Mouse (Mus musculus): Measurements from ENCODE around the gene Robo1. TPM values are rescaled to one million over a fixed set of nuclear protein-coding genes. Genes with fewer than 3 reads are reported as not detected.

Robo1 gene
- polyA plus RNA-seq, 1 experiment: 11.6 TPM

DNA sequence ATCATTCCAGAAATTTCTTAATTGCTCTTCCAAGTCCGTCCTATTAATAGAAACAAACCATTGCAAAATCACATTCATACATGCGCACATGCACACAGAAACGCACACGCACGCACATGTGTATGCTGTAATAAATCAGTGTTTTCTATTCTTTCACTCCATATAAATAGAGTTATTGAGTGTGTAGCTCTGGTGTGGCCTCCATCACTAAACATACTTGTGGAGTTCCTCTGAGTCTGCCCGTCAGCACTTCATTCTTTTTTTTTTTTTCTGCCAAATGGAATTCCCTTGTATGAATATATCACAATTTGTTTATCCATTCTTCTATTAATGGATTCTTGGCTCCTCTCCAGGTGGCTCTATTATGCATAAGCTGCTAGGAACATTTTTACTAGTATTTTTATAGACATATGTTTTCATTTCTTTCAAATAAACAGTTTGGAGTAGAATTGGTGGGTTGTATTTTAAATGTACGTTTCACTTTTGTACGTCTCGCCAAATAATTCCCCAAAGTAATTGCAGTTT lies 483.1 kb downstream of the Robo1 start:
- TF ChIP-seq CTCF (IDR thresholded peaks at IDR 0.05; ENCODE audit: low read depth, low read length) (no peak), EP300 (IDR thresholded peaks at IDR 0.05; ENCODE audit: insufficient read depth, low read depth, low read length) (no peak), POLR2A (IDR thresholded peaks at IDR 0.05; ENCODE audit: insufficient read depth, low read length) (no peak)
- H3K9ac ChIP-seq (ENCODE audit: low read depth, poor library complexity, severe bottlenecking): no peak overlapping the region
- H3K4me1 ChIP-seq (ENCODE audit: control insufficient read depth, insufficient read depth, low read length): no peaks in the 10 kb centered on the region
- H3K9me3 ChIP-seq (replicated peaks; ENCODE audit: control insufficient read depth, insufficient read depth, low read length, poor library complexity, severe bottlenecking): no peaks in the 10 kb centered on the region
- no peak overlapping the region for H3K27ac ChIP-seq (ENCODE audit: insufficient read depth, low read length)
- H3K36me3 ChIP-seq (ENCODE audit: control insufficient read depth, insufficient read depth, low read length, poor library complexity, severe bottlenecking): no peaks in the 10 kb centered on the region
- no peak overlapping the region for H3K4me3 ChIP-seq (ENCODE audit: low read depth, low read length)
- H3K27me3 ChIP-seq (ENCODE audit: control insufficient read depth, insufficient read depth, low read length, poor library complexity, severe bottlenecking): no peaks in the 10 kb centered on the region

DNA sequence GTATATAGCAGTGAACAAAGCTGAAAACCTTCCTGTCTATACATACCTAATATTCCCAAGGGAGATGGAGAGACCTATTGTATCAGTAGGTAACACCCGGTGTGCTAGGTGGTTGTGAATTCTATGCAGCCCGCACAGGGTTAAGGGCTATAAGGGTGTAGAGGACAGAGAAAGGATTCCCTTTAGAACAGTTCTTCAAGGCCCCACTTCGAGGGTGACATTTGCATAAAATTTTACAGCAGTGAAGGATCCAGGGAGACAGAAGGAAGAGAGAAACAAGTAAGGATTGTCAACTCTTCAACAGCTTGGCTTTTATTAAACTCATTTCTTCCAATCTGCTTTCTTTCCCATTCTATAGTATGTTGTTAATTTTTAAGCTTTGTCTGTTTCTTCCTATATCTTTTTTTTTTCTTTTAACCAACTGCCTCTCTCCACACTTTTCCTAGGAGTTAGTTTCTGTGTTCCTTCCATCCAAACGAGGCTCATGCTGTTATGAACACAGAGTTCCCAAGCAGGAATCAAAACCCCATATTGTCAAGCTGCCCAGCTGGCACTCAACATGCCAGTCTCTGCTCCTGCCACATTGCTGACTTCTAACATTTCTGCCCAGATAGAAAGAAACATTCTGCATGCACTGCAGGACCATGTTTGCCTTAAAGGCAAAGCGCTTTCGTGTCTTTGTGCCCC lies 486.7 kb downstream of the Robo1 start:
- H3K27me3 ChIP-seq (ENCODE audit: control insufficient read depth, insufficient read depth, low read length, poor library complexity, severe bottlenecking): no peaks in the 10 kb centered on the region
- no peak overlapping the region for H3K4me3 ChIP-seq (ENCODE audit: low read depth, low read length)
- no peaks in the 10 kb centered on the region for H3K36me3 ChIP-seq (ENCODE audit: control insufficient read depth, insufficient read depth, low read length, poor library complexity, severe bottlenecking)
- no peak for TF ChIP-seq CTCF (IDR thresholded peaks at IDR 0.05; ENCODE audit: low read depth, low read length)
- TF ChIP-seq POLR2A (IDR thresholded peaks at IDR 0.05; ENCODE audit: insufficient read depth, low read length): no peak
- TF ChIP-seq EP300 (IDR thresholded peaks at IDR 0.05; ENCODE audit: insufficient read depth, low read depth, low read length): no peak
- no peaks in the 10 kb centered on the region for H3K9me3 ChIP-seq (replicated peaks; ENCODE audit: control insufficient read depth, insufficient read depth, low read length, poor library complexity, severe bottlenecking)
- no peaks in the 10 kb centered on the region for H3K4me1 ChIP-seq (ENCODE audit: control insufficient read depth, insufficient read depth, low read length)
- H3K27ac ChIP-seq (ENCODE audit: insufficient read depth, low read length): no peak overlapping the region
- no peak overlapping the region for H3K9ac ChIP-seq (ENCODE audit: low read depth, poor library complexity, severe bottlenecking)

DNA sequence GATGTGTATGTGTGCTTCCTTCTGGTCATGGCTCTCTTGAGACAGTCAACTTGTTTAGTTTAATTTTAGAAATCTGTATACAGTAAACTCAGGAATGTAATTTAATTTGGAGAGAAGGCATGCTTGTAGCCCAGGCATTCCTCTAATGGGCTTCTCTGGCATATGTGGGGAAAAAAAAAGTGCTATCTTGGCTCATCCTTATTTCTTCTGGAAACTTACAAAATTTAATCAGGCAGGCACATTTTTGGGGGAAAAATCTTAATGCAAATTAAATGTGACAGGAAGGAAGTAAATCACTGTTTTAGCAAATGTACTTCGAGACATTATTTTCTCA lies 487.2 kb downstream of the Robo1 start:
- Histone ChIP-seq H3K9ac (ENCODE audit: low read depth, poor library complexity, severe bottlenecking) (no peak overlapping the region), H3K9me3 (replicated peaks; ENCODE audit: control insufficient read depth, insufficient read depth, low read length, poor library complexity, severe bottlenecking) (no peaks in the 10 kb centered on the region), H3K4me3 (ENCODE audit: low read depth, low read length) (no peak overlapping the region), H3K27ac (ENCODE audit: insufficient read depth, low read length) (no peak overlapping the region), H3K4me1 (ENCODE audit: control insufficient read depth, insufficient read depth, low read length) (no peaks in the 10 kb centered on the region), H3K27me3 (ENCODE audit: control insufficient read depth, insufficient read depth, low read length, poor library complexity, severe bottlenecking) (no peaks in the 10 kb centered on the region), H3K36me3 (ENCODE audit: control insufficient read depth, insufficient read depth, low read length, poor library complexity, severe bottlenecking) (no peaks in the 10 kb centered on the region)
- no peak for TF ChIP-seq EP300 (IDR thresholded peaks at IDR 0.05; ENCODE audit: insufficient read depth, low read depth, low read length)
- TF ChIP-seq POLR2A (IDR thresholded peaks at IDR 0.05; ENCODE audit: insufficient read depth, low read length): no peak
- no peak for TF ChIP-seq CTCF (IDR thresholded peaks at IDR 0.05; ENCODE audit: low read depth, low read length)

DNA sequence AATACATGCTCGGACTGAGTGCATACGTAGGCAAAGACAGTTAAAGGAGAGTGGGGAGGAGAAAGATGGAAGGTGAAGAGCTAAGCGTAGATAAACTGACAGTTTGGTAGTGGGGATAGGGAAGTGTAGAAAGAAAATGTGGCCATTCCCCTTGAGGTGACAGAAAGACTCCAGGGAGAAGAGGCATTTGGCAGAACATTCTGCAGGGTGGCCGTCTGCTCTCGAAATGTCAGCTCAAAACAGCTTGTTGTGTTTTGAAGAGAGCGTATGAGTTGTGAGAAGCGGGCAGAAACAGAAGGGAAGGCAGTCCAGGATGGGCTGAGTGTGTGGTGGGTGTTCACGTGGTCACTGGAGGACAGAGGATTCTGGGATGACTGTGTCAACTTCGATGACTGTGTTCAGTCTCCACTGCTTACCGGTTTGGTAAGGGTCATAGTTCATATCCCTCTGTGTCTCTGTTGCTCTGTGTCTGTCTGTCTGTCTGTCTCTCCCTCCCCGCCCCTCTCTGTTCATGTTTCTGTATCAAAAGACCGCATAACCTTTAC lies 490.4 kb downstream of the Robo1 start:
- no peaks in the 10 kb centered on the region for H3K36me3 ChIP-seq (ENCODE audit: control insufficient read depth, insufficient read depth, low read length, poor library complexity, severe bottlenecking)
- no peaks in the 10 kb centered on the region for H3K9me3 ChIP-seq (replicated peaks; ENCODE audit: control insufficient read depth, insufficient read depth, low read length, poor library complexity, severe bottlenecking)

DNA sequence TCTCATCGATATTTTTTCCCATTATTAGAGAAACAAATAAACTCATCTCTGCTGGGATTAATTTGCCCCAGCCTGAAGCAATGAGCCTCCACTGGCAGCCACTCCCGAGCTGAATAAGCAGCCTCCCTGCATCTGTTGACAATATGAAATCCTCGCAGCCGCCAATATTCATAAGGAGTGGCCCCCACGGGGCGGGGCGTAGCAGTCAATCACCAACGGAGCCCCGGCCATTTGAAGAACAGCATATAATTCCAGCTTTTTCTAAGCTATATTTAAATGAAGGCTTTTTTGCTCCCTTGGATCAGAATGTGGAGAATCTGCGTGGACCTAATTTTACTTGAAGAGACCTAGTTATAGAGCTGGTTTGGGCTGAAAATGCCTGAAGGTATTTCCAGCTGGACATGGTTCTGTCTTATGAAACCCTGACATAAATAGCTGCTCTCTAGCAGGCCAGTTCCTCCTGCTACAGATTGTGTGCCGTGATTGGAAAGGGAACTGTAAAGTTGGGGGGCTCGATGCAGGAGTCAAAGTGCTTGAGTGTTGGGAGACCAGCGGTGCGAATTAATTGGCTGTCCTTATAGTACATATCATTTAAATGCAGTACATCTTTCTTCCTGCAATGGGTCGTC lies 492.1 kb downstream of the Robo1 start:
- Histone ChIP-seq H3K4me3 (ENCODE audit: low read depth, low read length) (no peak overlapping the region), H3K27me3 (ENCODE audit: control insufficient read depth, insufficient read depth, low read length, poor library complexity, severe bottlenecking) (no peaks in the 10 kb centered on the region), H3K9me3 (replicated peaks; ENCODE audit: control insufficient read depth, insufficient read depth, low read length, poor library complexity, severe bottlenecking) (no peaks in the 10 kb centered on the region), H3K27ac (ENCODE audit: insufficient read depth, low read length) (no peak overlapping the region), H3K9ac (ENCODE audit: low read depth, poor library complexity, severe bottlenecking) (no peak overlapping the region), H3K4me1 (ENCODE audit: control insufficient read depth, insufficient read depth, low read length) (no peaks in the 10 kb centered on the region), H3K36me3 (ENCODE audit: control insufficient read depth, insufficient read depth, low read length, poor library complexity, severe bottlenecking) (no peaks in the 10 kb centered on the region)
- TF ChIP-seq CTCF (IDR thresholded peaks at IDR 0.05; ENCODE audit: low read depth, low read length) (no peak), EP300 (IDR thresholded peaks at IDR 0.05; ENCODE audit: insufficient read depth, low read depth, low read length) (no peak), POLR2A (IDR thresholded peaks at IDR 0.05; ENCODE audit: insufficient read depth, low read length) (no peak)

More for the DNA sequence above, 490.4 kb downstream of the Robo1 start:
- TF ChIP-seq CTCF (IDR thresholded peaks at IDR 0.05; ENCODE audit: low read depth, low read length): no peak
- no peak for TF ChIP-seq POLR2A (IDR thresholded peaks at IDR 0.05; ENCODE audit: insufficient read depth, low read length)
- TF ChIP-seq EP300 (IDR thresholded peaks at IDR 0.05; ENCODE audit: insufficient read depth, low read depth, low read length): no peak
- no peak overlapping the region for H3K9ac ChIP-seq (ENCODE audit: low read depth, poor library complexity, severe bottlenecking)
- H3K27ac ChIP-seq (ENCODE audit: insufficient read depth, low read length): no peak overlapping the region
- no peaks in the 10 kb centered on the region for H3K4me1 ChIP-seq (ENCODE audit: control insufficient read depth, insufficient read depth, low read length)
- H3K27me3 ChIP-seq (ENCODE audit: control insufficient read depth, insufficient read depth, low read length, poor library complexity, severe bottlenecking): no peaks in the 10 kb centered on the region
- H3K4me3 ChIP-seq (ENCODE audit: low read depth, low read length): no peak overlapping the region

DNA sequence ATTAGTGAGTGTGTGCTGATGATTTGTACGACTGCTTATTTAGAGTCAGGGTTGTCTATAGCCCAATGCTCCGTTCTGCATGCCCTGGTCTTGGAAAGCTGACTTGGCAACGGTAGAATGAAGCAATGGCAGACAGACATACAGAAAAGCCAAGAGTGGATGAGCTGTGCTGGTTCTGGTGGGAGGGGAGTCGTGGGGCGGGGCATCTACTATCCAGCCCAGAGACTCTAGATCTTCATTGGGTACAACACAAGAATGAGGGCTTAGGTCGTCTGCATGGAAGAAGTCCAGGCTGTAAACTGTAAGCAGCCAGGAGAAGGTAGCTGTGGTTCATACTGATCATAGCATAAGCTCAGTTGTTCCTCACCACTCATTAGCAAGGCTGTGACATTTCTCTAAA lies 492.7 kb downstream of the Robo1 start:
- no peaks in the 10 kb centered on the region for H3K4me1 ChIP-seq (ENCODE audit: control insufficient read depth, insufficient read depth, low read length)
- H3K27me3 ChIP-seq (ENCODE audit: control insufficient read depth, insufficient read depth, low read length, poor library complexity, severe bottlenecking): no peaks in the 10 kb centered on the region
- no peak overlapping the region for H3K27ac ChIP-seq (ENCODE audit: insufficient read depth, low read length)
- H3K4me3 ChIP-seq (ENCODE audit: low read depth, low read length): no peak overlapping the region
- H3K9me3 ChIP-seq (replicated peaks; ENCODE audit: control insufficient read depth, insufficient read depth, low read length, poor library complexity, severe bottlenecking): no peaks in the 10 kb centered on the region
- TF ChIP-seq CTCF (IDR thresholded peaks at IDR 0.05; ENCODE audit: low read depth, low read length): no peak
- TF ChIP-seq EP300 (IDR thresholded peaks at IDR 0.05; ENCODE audit: insufficient read depth, low read depth, low read length): no peak
- TF ChIP-seq POLR2A (IDR thresholded peaks at IDR 0.05; ENCODE audit: insufficient read depth, low read length): no peak
- no peaks in the 10 kb centered on the region for H3K36me3 ChIP-seq (ENCODE audit: control insufficient read depth, insufficient read depth, low read length, poor library complexity, severe bottlenecking)
- no peak overlapping the region for H3K9ac ChIP-seq (ENCODE audit: low read depth, poor library complexity, severe bottlenecking)
